24 mouse cellular contexts compared by ENCODE assay signal in genomic region chr2:146376293-146376692, GRCm38 (mm10).
"Had no signal": no experiment of that assay in that cellular context is flagged by ENCODE, and none has a peak within 500 bp of the region (broad histone marks: within the 10 kb centered on the region; RNA-seq: fewer than 3 reads in every experiment).

No protein-coding gene starts in this region.

- DNase-seq: gastrocnemius, postnatal 14 days; gastrocnemius, postnatal 36 days; heart, adult 11 months; heart, adult 2 months; heart, postnatal 14 days; heart, postnatal 36 days; kidney, adult 18-20 months; kidney, adult 8-10 months; kidney, postnatal 10 days; kidney, postnatal 25 days; kidney, postnatal 4 days had no signal

- H3K4me2 ChIP-seq: heart, embryonic 11.5 days; heart, embryonic 13.5 days; heart, embryonic 15.5 days; hindbrain, embryonic 12.5 days; hindbrain, embryonic 14.5 days; intestine, embryonic 15.5 days; limb, embryonic 12.5 days had no signal

- H3K4me3 ChIP-seq: heart, adult 2 months; heart, embryonic 13.5 days; heart, embryonic 15.5 days; hindbrain, embryonic 12.5 days; intestine, embryonic 15.5 days; layer of hippocampus, adult 2 months; left cerebral cortex, adult 2 months; limb, embryonic 10.5 days; limb, embryonic 12.5 days had no signal

- H3K36me3 ChIP-seq: heart, embryonic 15.5 days; hindbrain, embryonic 12.5 days; intestine, embryonic 15.5 days; limb, embryonic 10.5 days; limb, embryonic 12.5 days had no signal

- H3K27me3 ChIP-seq: heart, embryonic 13.5 days; heart, embryonic 15.5 days; hindbrain, embryonic 12.5 days; intestine, embryonic 15.5 days; limb, embryonic 12.5 days had no signal

- ATAC-seq: hindbrain, embryonic 16.5 days; inflammation-experienced regulatory T-cells, adult 6 months; intestine, embryonic 15.5 days; intestine, postnatal 0 days had no signal

- H3K9ac ChIP-seq: heart, embryonic 13.5 days; heart, embryonic 15.5 days; hindbrain, embryonic 12.5 days; hindbrain, embryonic 14.5 days; intestine, embryonic 15.5 days; limb, embryonic 12.5 days had no signal

- H3K27ac ChIP-seq: heart, adult 2 months; heart, embryonic 13.5 days; heart, embryonic 15.5 days; hindbrain, embryonic 12.5 days; hindbrain, embryonic 14.5 days; intestine, embryonic 15.5 days; layer of hippocampus, adult 2 months; left cerebral cortex, adult 2 months; limb, embryonic 10.5 days; limb, embryonic 12.5 days had no signal

- H3K9me3 ChIP-seq: heart, embryonic 13.5 days; heart, embryonic 15.5 days; hindbrain, embryonic 12.5 days; intestine, embryonic 15.5 days; limb, embryonic 10.5 days; limb, embryonic 12.5 days had no signal

- H3K4me1 ChIP-seq: heart, embryonic 13.5 days; heart, embryonic 15.5 days; hindbrain, embryonic 12.5 days; intestine, embryonic 15.5 days; limb, embryonic 10.5 days; limb, embryonic 12.5 days had no signal
